Mouse (Mus musculus) left cerebral cortex, adult 8-10 months (tissue): Measurements from ENCODE around the gene Cryba4. TPM values are rescaled to one million over a fixed set of nuclear protein-coding genes. Genes with fewer than 3 reads are reported as not detected.
A peak's percentile ranks its signal among the peaks of the same experiment; 100 is the strongest.

ENCODE experiments used
- DNase-seq, 2 experiments: peaks; one replicate each; pipeline ENCODE4 v3.0.0; 2022; ENCODE audit warnings: low spot score in 2 of 2
- total RNA-seq, 4 experiments: library from RNA; stranded (reverse); gene quantifications; 2 replicates each; pipeline ENCODE4 v1.2.4; 2022

The Cryba4 gene
- total RNA-seq, 4 experiments from 2014 or later: 0.51 to 1.5 (median 0.82) TPM

DNA sequence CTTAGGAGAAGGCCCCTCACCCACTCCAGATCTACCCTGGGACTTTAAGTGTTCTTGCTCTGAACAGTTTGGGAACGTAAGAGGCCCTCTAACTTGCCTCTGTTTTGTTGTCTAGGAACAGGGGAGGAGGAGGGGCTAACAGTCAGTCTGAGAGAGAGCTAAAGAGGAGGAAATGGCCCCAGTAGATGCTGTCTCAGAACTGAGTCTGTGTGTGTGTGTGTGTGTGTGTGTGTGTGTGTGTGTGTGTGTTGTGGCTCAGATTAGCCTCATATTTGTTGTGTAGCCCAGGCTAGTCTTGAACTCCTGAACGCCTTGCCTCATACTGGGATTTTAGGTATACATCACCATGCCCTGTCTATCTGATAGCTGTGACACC, 34.3 kb upstream of the Cryba4 start:
- DNase-seq: no peak

DNA sequence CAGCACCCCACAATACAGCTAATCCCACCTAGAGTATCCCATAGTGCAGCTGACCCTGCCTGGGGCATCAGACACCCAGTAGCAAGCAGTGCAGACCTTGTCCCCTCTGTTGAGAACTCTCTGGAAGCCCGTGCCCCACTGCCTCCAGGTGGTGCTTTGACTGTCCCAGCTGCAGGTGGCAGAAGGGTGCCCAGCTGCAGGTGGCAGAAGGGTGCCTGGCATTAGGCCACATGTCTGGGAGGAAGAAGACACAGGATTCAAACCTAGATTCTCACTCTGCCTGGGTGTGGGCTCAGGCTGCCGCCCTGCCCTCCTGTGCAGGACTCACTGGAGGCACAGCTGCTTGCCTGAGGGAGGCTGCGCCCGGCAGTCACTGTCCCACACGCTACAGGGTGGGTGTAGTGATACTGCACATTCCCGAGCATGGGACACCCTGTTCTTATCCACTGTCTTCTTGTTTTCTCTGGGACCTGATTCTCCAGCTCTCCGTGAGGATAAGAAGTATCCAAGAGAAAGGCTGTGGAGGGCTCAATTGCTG, 33.3 kb upstream of the Cryba4 start:
- no peak for DNase-seq

DNA sequence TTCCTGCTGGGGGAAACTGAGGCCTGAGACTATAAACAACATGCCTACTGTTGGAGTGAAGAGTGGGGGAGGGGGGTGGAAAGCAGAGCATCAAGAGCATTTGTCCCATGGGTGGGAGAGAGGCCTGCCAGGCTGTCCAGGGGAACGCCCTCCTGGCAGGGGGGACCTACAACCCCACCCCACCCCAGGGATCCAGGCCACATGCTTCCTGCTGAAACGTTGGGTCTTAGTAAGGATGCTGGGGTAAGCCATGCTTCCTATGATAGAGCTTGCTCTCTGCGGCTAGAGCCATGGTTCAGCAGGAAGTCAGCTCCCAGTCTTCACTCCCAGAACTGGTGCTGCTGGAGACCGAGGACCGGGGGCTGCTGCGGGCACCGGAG, 31.9 kb upstream of the Cryba4 start:
- no peak for DNase-seq

DNA sequence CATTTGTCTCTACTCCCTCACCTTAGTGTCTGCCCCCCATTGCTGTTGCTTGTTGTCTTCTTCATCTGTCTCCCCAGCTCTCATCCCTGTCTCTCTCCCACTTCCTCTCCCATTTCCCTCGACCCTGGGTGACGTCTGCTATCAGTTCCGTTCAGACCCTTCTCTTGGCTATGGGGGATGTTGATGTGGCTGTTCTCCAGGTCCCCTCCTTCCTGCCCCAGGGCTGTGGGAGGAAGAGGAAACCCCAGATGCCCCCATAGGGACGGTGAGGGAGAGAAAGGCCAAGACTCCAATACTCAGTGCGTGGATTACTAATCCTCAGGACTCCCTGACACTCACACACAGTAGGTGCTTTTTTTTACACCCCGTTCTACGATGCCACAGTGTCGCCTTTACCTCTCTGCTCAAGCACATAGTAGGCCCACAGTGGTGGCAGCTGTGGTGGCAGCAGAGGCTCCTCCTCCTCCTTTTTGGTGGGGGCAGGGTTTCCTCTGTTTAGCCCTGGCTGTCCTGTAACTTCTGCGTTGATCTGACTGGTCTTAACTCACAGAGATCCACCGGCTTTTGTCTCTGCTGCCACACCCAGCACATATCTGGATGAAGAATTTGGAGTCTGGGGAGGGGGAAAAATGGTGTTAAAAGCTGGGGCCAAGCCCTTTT, 31.4 kb upstream of the Cryba4 start:
- no peak for DNase-seq

DNA sequence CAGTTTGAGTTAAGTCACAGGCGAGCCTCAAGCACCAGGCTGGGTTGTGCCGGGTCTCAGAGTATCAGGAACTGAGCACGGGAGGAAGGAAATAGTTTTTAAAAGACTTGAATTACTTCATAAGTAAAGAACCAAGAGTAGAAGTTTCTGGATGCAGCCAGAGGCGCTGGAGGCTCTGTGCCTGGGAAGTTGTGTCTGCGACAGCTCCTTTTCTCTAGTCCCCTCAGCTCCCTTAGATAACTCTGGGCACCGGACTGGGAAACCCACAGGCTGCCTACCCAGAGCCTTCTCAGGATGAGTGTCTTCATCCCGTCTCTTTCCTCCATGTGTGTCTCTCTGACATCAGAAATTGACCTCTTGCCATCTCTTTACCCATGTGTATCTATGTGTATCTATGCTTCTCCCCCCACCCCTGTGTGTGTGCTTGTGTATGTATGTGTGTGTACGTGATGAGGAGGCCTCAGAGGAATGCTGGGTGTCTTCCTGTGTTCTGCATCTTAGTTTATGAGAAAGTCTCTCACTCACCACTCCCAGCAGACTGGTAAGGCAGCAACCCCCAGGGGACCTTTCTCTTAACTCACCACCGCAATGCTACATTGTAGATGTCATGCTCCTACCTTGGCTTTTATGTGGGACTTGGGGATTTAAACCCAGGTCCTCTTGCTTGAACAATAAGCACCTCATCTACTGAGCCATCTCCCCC, 30.6 kb upstream of the Cryba4 start:
- DNase-seq: no peak

DNA sequence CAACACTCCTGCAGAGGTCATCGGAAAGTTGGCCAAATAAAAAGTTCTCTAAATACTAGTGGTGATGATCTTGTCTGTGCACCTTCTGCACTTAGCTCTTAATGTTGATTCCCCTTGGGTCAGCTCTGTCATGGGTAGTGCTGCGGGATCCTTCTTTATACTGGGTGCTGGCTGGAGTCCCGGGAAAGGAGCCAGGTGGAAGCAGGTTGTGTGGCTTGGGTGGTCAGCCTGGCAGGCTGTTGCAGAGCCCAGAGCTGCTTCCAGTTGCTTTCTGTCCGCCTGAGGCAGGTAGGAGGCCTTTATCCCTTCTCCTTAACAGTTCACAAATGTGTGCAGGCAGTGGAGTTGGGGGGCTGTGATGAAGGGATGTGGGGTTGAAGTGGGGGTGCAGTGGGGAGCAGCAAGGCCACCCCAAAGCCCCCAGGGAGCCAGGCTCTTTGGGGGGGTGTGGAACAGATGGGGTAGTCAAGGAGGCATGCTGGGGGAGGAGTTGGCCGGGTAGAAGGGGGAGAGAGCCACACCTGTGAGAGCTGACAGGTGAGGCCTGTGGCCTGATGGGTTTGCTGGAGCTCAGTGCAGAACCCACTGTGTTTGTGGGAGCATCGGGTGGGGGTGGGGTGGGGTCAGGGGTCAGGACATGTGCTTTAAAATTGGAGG, 29.9 kb upstream of the Cryba4 start:
- DNase-seq: no peak

DNA sequence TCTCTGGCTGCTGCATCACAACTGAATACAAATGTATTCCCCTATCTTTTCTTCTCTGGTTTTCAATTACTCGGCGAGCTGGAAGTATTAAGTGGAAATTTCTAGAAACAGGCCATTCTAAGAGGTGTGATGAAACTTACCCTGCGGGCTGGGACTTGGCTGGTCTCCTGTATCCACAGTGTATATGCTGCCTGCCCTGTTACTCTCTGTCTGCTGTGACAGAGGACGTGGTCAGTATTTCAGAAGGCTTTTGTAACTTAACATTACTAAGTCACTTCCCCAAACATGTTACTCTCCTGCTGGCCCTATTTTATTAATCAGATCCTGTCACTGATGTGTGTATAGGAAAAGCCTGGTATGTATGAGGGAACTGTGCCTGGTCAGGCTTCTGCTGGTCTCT, 29.4 kb upstream of the Cryba4 start:
- DNase-seq: no peak

DNA sequence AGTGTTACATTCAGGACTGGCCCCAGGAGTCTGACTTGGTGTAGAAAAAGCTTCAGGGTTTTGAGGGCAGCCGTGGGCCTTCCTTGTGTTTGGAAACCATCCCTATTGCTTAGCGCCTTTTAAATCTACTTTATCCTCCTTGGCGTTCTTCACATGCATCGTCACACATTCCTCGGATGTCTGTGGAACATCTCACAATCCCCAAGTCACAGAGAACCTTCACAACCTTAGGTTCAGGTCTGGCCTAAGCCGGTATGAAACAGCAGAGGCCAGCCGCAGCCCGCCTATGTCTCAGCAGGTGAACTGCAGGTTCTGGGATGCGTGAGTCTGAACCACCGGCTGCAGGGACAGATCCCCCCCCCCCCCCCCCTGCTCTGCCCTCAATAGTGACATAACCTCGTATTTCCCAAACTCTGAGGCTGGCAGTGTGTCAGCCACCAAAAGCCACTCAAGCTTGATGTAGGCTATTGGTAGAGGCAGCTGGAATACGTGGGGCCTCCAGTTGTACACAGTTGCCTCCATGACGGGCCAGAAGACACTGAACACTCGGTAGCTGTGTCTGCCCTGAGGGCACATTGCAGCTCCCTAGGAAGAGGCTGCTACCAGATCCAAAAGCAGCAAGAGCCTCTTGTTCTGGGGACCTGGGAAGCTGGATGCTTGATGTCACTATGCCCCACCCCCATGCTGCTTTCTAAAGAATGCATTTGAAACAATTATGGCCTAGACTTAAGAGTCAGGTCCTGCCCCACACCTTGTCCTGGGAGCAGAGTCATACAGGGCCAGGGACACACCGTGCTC, 28.7 kb upstream of the Cryba4 start:
- DNase-seq: no peak

DNA sequence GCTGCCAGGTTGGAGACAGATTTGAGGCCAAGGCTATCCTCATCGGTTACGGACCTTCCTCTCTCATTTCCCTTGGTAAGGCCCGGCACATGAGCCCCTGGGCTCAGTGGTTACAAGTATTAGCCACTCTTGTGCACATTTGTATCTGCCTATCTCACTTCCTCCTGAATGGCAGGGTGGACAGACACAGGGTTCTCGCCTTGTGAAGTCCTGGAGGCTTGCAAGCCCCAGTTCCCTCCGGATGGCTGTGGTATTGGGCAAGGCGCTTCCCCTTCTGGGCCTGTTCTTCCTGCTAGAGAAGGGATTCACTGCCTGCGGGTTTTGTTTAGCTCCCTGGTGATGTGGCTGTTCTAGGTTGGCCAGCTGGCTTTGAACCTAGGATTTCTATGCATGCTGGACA, 27.8 kb upstream of the Cryba4 start:
- DNase-seq: no peak

DNA sequence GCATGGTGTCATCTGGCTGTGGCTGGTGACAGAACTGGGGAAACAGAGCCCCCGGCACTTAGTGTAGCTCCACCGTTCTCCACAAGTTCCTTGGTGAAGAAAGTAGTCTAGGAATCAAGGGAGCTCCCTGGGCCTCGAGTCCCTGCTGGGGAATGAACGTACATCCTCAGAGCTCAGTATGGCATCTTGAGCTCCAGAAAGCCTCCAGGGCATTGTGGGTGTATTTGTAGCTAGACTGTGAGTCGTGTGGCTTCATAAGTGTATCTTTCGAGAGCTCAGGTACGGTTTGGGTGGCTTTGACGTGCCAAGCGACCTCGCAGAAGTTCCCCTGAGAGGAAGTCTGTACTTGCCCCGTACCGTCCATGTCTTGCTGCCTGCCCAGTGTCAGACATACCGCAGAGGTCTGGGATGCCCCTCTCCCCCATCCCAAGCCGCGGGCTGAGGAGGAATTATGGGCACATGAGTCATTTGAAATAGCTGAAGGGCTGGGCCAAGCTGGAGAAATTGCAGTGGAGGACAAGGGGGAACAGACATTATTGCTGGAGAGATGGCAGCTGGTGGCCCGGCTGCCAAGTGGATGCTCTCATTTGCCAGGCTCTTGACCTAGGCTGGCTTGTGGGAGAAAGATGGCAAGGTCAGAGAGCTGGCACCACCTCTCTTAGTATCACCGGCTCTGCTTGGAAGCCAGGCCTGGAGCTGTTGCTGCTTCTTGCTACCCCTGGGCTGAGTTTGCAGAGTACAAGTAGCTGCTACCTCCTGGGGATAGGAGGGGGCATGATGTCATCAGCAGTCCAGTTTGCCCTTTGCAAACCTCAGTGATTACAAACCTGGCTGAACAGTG, 27.1 kb upstream of the Cryba4 start:
- no peak for DNase-seq

DNA sequence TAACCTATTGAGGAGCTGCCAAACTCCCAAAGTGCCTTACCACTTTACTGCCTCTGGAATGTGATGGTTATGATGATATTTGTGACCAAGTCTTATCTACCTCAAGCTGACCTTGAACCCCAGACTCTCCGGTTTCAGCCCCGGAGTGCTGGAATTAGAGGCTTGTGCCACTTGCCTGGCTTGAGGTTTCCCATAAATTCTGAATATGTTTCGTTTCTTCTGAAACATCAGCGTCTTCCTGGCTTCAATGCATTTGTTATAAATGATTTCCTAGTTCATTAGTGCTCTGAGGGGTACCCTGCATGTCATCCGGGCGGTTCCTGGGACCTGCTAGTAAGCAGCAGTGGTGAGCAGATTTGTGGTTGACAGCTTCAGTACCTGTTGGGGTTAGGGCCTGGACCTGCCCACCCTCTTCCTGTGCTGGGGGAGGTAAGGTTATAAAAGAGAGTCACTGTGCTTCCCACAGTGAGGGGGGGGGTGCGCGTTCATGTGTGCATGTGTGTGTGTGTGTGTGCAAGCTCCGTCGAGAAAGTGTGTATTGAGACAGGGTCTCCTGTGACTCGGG, 25.7 kb upstream of the Cryba4 start:
- DNase-seq: no peak

DNA sequence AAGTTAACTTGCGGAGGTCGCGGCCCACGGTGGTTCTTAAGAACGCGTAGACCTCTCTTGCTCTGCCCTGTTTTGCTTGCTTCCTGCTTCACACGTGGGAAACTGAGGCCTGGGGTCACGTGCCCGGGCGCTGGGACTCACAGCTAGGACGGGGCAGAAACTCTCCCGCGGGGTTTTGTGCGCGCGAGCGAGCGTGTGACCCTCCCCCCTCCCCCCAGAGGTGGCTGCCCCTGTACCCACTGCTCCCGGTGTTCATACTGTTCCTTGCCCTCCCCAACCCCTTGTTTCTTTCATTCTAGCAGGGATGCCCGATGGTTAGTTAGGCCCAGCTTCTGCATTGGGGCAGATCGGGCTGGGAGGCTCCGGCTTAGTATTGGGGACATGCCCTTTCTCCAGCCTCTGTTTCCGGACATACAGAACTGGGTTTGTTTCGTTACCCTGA, 24.6 kb upstream of the Cryba4 start:
- DNase-seq: no peak

DNA sequence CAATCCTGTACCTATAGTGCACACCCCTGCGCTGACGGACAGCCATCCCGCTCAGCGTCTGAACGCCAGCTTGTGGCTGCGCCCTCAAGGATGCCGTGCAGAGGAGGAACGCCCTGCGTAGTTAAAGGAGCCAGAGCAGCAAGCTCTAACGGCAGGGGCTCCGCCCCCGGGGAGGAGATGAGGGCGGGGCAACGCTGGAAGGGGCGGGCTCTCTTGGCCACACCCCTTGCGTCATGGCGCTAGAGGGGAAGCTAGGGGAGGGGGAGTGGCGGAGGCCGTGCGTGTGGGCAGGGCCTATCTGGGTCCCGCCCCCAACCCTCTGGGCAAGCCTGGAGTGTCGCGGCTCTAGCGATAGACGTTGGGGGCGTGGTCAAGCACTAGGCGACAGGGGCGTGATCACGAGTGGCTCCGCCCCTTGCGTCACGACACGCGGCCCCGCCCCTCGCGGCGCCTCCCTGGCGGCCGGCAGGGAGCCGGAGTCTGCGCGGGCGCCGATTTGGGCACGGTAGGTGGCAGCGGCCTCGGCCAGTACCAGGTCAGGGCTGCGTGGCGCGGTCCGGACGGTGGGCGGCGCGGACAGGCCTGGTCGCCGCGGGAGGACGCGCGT, 24.1 kb upstream of the Cryba4 start, which contains the start of gene Tpst2:
Gene Tpst2 (plus strand): TSS at position 425 of the 607 bp plus-strand sequence.
- DNase-seq: peak; percentile 97 to 100

DNA sequence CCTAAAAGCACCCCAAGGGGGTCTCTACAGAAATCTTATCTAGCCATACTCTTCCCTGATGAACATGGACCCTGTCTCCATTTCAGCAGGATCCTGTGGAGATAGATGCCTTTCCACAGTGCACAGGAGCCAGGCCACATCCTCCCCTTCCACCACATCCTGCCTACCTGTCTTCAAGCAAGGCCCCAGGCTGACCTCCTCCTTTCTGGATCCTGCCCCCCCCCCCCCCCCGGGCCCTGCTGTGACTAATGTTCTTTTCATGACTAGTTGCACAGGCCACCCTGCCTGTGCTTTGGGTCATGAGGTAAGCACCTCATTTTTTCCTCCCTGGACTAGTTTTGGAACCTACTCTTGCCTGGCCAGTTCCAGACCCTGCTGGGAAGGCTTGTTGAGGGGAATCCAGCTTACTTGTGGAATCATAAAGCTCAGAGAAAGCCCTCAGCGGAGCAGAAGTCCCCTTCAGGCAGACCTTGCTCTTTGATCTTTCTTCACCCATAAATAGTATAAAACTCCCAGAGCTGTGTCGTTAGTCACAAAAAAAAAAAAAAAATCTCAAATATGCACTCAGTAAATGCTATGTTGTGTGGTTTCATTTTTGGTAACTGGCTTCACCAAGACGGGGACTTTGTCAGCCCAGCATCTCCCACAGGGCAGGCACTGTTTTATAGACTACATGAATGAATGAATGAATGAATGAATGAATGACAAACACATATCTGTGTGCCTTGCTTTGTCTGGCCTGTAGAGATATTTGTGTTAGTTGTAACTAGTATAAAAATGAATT, 22.9 kb upstream of the Cryba4 start:
- no peak for DNase-seq

DNA sequence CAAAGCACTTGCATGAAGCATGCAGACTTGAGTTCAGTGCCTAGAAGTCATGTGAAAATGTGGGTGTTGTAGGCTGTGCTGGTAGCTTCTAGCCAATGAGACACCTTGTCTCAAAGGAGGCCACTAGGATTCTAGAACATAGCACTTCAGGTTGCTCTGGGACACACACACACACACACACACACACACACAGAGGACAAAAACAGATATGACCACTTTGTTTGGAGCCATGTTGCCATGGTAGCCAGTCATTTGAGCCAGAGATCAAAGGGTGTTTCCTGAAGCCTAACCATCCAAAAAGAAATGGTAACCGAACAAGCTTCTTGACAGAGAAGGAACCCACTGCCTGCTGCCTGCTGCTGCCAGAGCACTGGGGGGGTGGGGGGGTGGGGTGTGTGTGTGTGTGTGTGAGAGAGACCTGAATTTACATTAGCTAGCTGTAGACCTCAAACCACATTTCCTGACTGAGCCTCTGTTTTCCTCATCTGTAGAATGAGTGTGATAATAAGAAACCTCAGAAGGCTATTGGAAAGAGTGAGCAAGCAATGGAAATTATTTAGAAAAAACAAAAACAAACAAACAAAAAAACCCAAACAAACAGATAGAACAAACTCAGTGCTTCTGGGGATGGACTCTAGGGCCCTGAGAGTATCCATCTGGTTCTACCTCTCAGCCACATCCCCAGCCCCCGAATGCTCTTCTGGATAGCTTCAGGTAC, 21.6 kb upstream of the Cryba4 start:
- no peak for DNase-seq

DNA sequence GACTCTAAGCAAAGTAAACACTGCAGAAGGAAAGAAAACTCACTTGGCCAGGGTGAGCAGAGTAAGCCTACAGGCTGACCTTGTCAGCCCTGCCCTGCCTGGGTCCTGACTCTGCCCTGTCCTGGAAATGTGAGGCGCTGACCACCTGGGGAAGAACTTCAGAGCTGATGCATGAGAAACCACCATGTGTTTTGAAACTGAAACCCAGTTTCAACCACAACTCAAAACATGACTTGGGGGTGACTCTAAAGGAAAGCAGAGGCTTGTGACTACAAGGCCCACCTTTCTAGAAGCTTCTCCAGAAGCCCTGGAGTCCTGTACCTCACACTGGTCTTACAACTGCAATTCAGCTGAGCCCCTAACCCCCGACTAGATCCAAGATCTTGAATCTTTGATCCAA, 20.6 kb upstream of the Cryba4 start:
- no peak for DNase-seq

DNA sequence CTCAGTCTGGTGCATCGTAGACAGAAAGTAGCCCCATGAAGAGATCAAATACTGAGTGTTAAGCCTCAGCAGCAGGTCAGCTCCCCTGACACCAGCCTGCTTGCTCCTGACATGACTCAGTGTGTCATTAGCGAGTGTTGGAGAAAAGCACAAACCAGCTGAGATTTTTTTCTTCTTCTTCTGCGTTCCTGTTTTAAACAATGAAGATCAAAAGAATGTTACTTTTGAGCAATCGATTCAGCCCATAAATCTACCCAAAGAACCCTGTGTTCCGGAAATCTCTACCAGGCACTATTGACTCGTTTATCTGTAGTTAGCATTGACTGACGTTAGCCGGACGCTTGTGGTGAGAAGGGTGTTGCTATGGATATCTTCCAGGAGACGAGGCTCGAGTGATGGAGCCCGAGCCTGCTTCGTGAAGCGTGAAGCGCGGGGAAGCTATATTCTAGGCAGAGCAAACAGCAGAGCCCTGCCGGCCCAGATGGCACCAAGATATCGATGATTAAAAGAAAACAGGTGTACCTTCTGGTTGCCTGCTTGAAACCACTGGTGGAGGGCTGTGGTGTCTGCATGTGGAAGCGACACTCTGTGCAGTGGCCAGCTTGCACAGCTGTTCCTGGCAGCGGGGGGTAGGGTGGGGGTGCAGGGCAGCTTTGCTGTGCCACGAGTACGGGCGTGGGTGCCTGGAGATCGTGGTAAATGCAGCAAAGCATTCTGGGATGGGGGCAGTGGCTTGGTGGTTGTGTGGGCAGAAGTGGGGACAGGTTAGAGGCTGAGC, 18.6 kb upstream of the Cryba4 start:
- peak in 1 of 2 experiments; percentile 64 for DNase-seq
